Mouse (Mus musculus): Measurements from ENCODE around the gene Arhgap23. TPM values are rescaled to one million over a fixed set of nuclear protein-coding genes. Genes with fewer than 3 reads are reported as not detected.

Gene Arhgap23
- polyA plus RNA-seq, 2 experiments, result 9.8 to 28.9 TPM

- Histone ChIP-seq H3K27me3 (ENCODE audit: control insufficient read depth, insufficient read depth, low read length) (no peaks in the 10 kb centered on the region), H3K27ac (replicated peaks; ENCODE audit: low read depth, low read length) (no peak overlapping the region), H3K36me3 (ENCODE audit: control insufficient read depth, insufficient read depth, low read length) (peaks cover 45% of the 10 kb centered on the region), H3K4me3 (replicated peaks; ENCODE audit: low read length) (no peak overlapping the region), H3K9ac (ENCODE audit: low read depth, low read length, severe bottlenecking) (no peak overlapping the region), H3K4me1 (ENCODE audit: control insufficient read depth, insufficient read depth, low read length) (peaks cover 4% of the 10 kb centered on the region; the same call in 1 of the 2 replicates), H3K9me3 (ENCODE audit: control insufficient read depth, low read length) (no peaks in the 10 kb centered on the region), H3K4me2 (replicated peaks; ENCODE audit: low read depth, low read length, severe bottlenecking) (no peak overlapping the region)
- DNase-seq (ENCODE audit: low spot score), result no peak
- no peak for ATAC-seq (ENCODE audit: low FRiP score, low read depth)
- 68% methylated on average over 2 of the region's 2 CpGs for WGBS
- TF ChIP-seq POLR2A (IDR thresholded peaks at IDR 0.05; ENCODE audit: borderline replicate concordance, extremely low read depth, insufficient read depth, insufficient read length), result no peak
Measured at GRCm38 (mm10) chr11:97373402-97373801, 41.9 kb upstream of the Arhgap23 start.

GRCm38 (mm10) chr11:97380036-97380435, 35.3 kb upstream of the Arhgap23 start:
- Histone ChIP-seq H3K27me3 (ENCODE audit: control insufficient read depth, insufficient read depth, low read length) (no peaks in the 10 kb centered on the region), H3K9ac (ENCODE audit: low read depth, low read length, severe bottlenecking) (no peak overlapping the region), H3K4me3 (replicated peaks; ENCODE audit: low read length) (no peak overlapping the region), H3K27ac (replicated peaks; ENCODE audit: low read depth, low read length) (no peak overlapping the region), H3K4me2 (replicated peaks; ENCODE audit: low read depth, low read length, severe bottlenecking) (no peak overlapping the region), H3K4me1 (ENCODE audit: control insufficient read depth, insufficient read depth, low read length) (no peaks in the 10 kb centered on the region), H3K36me3 (ENCODE audit: control insufficient read depth, insufficient read depth, low read length) (peaks cover 61% of the 10 kb centered on the region), H3K9me3 (ENCODE audit: control insufficient read depth, low read length) (no peaks in the 10 kb centered on the region)
- TF ChIP-seq POLR2A (IDR thresholded peaks at IDR 0.05; ENCODE audit: borderline replicate concordance, extremely low read depth, insufficient read depth, insufficient read length), result no peak
- ATAC-seq (ENCODE audit: low FRiP score, low read depth) (no peak), DNase-seq (ENCODE audit: low spot score) (no peak)
- 77% methylated on average over 3 of the region's 3 CpGs for WGBS

GRCm38 (mm10) chr11:97383017-97383416, 32.3 kb upstream of the Arhgap23 start:
- Histone ChIP-seq H3K9ac (ENCODE audit: low read depth, low read length, severe bottlenecking) (no peak overlapping the region), H3K9me3 (ENCODE audit: control insufficient read depth, low read length) (no peaks in the 10 kb centered on the region), H3K27ac (replicated peaks; ENCODE audit: low read depth, low read length) (no peak overlapping the region), H3K27me3 (ENCODE audit: control insufficient read depth, insufficient read depth, low read length) (no peaks in the 10 kb centered on the region), H3K36me3 (ENCODE audit: control insufficient read depth, insufficient read depth, low read length) (peaks cover 53% of the 10 kb centered on the region), H3K4me1 (ENCODE audit: control insufficient read depth, insufficient read depth, low read length) (no peaks in the 10 kb centered on the region), H3K4me3 (replicated peaks; ENCODE audit: low read length) (no peak overlapping the region), H3K4me2 (replicated peaks; ENCODE audit: low read depth, low read length, severe bottlenecking) (no peak overlapping the region)
- ATAC-seq (ENCODE audit: low FRiP score, low read depth) (no peak), DNase-seq (ENCODE audit: low spot score) (no peak)
- 94% methylated on average over 2 of the region's 2 CpGs for WGBS
- no peak for TF ChIP-seq POLR2A (IDR thresholded peaks at IDR 0.05; ENCODE audit: borderline replicate concordance, extremely low read depth, insufficient read depth, insufficient read length)

GRCm38 (mm10) chr11:97383764-97384163, 31.6 kb upstream of the Arhgap23 start:
- no peaks in the 10 kb centered on the region for H3K9me3 ChIP-seq (ENCODE audit: control insufficient read depth, low read length)
- 70% methylated on average over 2 of the region's 2 CpGs for WGBS
- no peak overlapping the region for H3K27ac ChIP-seq (replicated peaks; ENCODE audit: low read depth, low read length)
- no peaks in the 10 kb centered on the region for H3K27me3 ChIP-seq (ENCODE audit: control insufficient read depth, insufficient read depth, low read length)
- H3K9ac ChIP-seq (ENCODE audit: low read depth, low read length, severe bottlenecking), result no peak overlapping the region
- DNase-seq (ENCODE audit: low spot score) (no peak), ATAC-seq (ENCODE audit: low FRiP score, low read depth) (no peak)
- H3K4me1 ChIP-seq (ENCODE audit: control insufficient read depth, insufficient read depth, low read length), result no peaks in the 10 kb centered on the region
- no peak for TF ChIP-seq POLR2A (IDR thresholded peaks at IDR 0.05; ENCODE audit: borderline replicate concordance, extremely low read depth, insufficient read depth, insufficient read length)
- H3K4me2 ChIP-seq (replicated peaks; ENCODE audit: low read depth, low read length, severe bottlenecking), result no peak overlapping the region
- peaks cover 50% of the 10 kb centered on the region for H3K36me3 ChIP-seq (ENCODE audit: control insufficient read depth, insufficient read depth, low read length)
- no peak overlapping the region for H3K4me3 ChIP-seq (replicated peaks; ENCODE audit: low read length)

- H3K9me3 ChIP-seq (ENCODE audit: control insufficient read depth, low read length), result no peaks in the 10 kb centered on the region
- no peak overlapping the region for H3K27ac ChIP-seq (replicated peaks; ENCODE audit: low read depth, low read length)
- no peaks in the 10 kb centered on the region for H3K27me3 ChIP-seq (ENCODE audit: control insufficient read depth, insufficient read depth, low read length)
- no peak for ATAC-seq (ENCODE audit: low FRiP score, low read depth)
- WGBS, result 88% methylated on average over 2 of the region's 2 CpGs
- no peak for TF ChIP-seq POLR2A (IDR thresholded peaks at IDR 0.05; ENCODE audit: borderline replicate concordance, extremely low read depth, insufficient read depth, insufficient read length)
- no peak overlapping the region for H3K4me3 ChIP-seq (replicated peaks; ENCODE audit: low read length)
- H3K36me3 ChIP-seq (ENCODE audit: control insufficient read depth, insufficient read depth, low read length), result peaks cover 73% of the 10 kb centered on the region
- no peak for DNase-seq (ENCODE audit: low spot score)
- H3K9ac ChIP-seq (ENCODE audit: low read depth, low read length, severe bottlenecking), result no peak overlapping the region
- H3K4me2 ChIP-seq (replicated peaks; ENCODE audit: low read depth, low read length, severe bottlenecking), result no peak overlapping the region
- no peaks in the 10 kb centered on the region for H3K4me1 ChIP-seq (ENCODE audit: control insufficient read depth, insufficient read depth, low read length)
Measured at GRCm38 (mm10) chr11:97387811-97388210, 27.5 kb upstream of the Arhgap23 start.

GRCm38 (mm10) chr11:97389127-97389526, 26.2 kb upstream of the Arhgap23 start:
- H3K9ac ChIP-seq (ENCODE audit: low read depth, low read length, severe bottlenecking), result no peak overlapping the region
- WGBS, result 88% methylated on average over 8 of the region's 8 CpGs
- ATAC-seq (ENCODE audit: low FRiP score, low read depth) (no peak), DNase-seq (ENCODE audit: low spot score) (no peak)
- no peaks in the 10 kb centered on the region for H3K9me3 ChIP-seq (ENCODE audit: control insufficient read depth, low read length)
- no peaks in the 10 kb centered on the region for H3K4me1 ChIP-seq (ENCODE audit: control insufficient read depth, insufficient read depth, low read length)
- no peak overlapping the region for H3K4me2 ChIP-seq (replicated peaks; ENCODE audit: low read depth, low read length, severe bottlenecking)
- H3K27me3 ChIP-seq (ENCODE audit: control insufficient read depth, insufficient read depth, low read length), result no peaks in the 10 kb centered on the region
- TF ChIP-seq POLR2A (IDR thresholded peaks at IDR 0.05; ENCODE audit: borderline replicate concordance, extremely low read depth, insufficient read depth, insufficient read length), result no peak
- peaks cover 74% of the 10 kb centered on the region for H3K36me3 ChIP-seq (ENCODE audit: control insufficient read depth, insufficient read depth, low read length)
- no peak overlapping the region for H3K27ac ChIP-seq (replicated peaks; ENCODE audit: low read depth, low read length)
- H3K4me3 ChIP-seq (replicated peaks; ENCODE audit: low read length), result no peak overlapping the region

All from limb, embryonic 14.5 days (tissue).